Mouse (Mus musculus): ENCODE results near the gene Vegfd. TPM values are rescaled to one million over a fixed set of nuclear protein-coding genes. Genes with fewer than 3 reads are reported as not detected.

The Vegfd gene
- polyA plus RNA-seq (2015; fragmentation: Nextera tagmentation; extraction: Ambion mirVana): 0.25 and 0.30 TPM in 2 replicates

DNA sequence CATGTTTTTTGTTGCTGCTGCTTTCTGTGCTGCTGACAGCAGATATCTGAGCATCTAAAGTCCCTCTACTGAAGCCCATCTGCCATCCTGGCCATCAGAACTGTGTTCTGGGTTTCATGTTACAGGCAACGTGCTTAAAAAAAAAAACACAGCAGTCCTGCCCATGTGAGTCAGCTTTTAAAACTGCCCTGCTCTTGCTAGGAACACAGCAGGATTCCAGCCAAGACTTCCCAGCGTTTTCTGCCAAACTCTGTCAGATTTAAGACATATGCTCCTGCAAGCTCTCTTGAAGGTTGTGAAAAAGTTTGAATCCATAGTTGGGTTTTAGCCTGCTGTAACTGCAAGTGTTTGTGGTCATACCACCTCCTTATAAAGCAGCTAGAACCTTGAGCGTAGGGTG is at the start of gene Vegfd:
TSS of gene Vegfd (plus strand) at position 298 of the 400 bp plus-strand sequence.
- Histone ChIP-seq H3K27me3 (ENCODE audit: control insufficient read depth, insufficient read depth, low read depth, low read length) (no peaks in the 10 kb centered on the region), H3K4me3 (ENCODE audit: low read depth, low read length) (no peak within 1 kb of the TSS), H3K36me3 (ENCODE audit: control insufficient read depth, insufficient read depth, low read length) (no peaks in the 10 kb centered on the region), H3K4me1 (ENCODE audit: control insufficient read depth, insufficient read depth, low read length) (no peaks in the 10 kb centered on the region), H3K9ac (ENCODE audit: low read depth, low read length) (no peak within 1 kb of the TSS), H3K9me3 (replicated peaks; ENCODE audit: control insufficient read depth, low read length, poor library complexity, severe bottlenecking) (no peaks in the 10 kb centered on the region), H3K4me2 (ENCODE audit: low read length) (no peak within 1 kb of the TSS), H3K27ac (ENCODE audit: low read length) (no peak within 1 kb of the TSS)
- no peak for ATAC-seq
- WGBS: 34% methylated on average over 3 of the region's 3 CpGs

DNA sequence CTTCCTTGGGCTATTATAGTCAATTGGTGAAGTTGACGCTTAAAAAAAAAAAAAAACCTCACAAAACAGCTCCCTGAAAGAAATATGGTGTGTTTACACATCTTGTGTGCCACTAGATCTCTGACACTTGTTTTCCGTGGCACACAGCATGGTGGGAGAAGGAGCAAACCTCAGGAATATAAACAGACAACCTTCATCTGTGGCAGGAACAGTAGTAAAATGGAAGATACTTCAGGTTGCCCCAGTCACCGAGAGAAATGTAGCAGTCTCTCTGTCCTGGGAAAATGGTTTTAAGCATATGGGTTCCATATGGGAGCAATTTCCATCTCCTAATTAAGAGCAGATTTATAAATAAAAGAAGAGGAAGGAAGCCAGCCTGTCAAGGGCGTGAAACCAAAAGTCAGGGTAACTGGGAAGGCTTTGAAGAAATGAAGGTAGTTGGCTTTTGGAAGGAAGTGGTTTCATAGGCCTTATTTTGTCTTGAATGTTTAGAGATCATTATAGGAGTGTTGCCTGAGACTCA is 49.7 kb upstream of the Vegfd start:
- Histone ChIP-seq H3K27ac (ENCODE audit: low read length) (no peak overlapping the region), H3K9me3 (replicated peaks; ENCODE audit: control insufficient read depth, low read length, poor library complexity, severe bottlenecking) (no peaks in the 10 kb centered on the region), H3K4me3 (ENCODE audit: low read depth, low read length) (no peak overlapping the region), H3K27me3 (ENCODE audit: control insufficient read depth, insufficient read depth, low read depth, low read length) (no peaks in the 10 kb centered on the region), H3K4me2 (ENCODE audit: low read length) (no peak overlapping the region), H3K4me1 (ENCODE audit: control insufficient read depth, insufficient read depth, low read length) (no peaks in the 10 kb centered on the region), H3K36me3 (ENCODE audit: control insufficient read depth, insufficient read depth, low read length) (no peaks in the 10 kb centered on the region), H3K9ac (ENCODE audit: low read depth, low read length) (no peak overlapping the region)
- no peak for ATAC-seq
- WGBS: 79% methylated on average over 4 of the region's 4 CpGs

DNA sequence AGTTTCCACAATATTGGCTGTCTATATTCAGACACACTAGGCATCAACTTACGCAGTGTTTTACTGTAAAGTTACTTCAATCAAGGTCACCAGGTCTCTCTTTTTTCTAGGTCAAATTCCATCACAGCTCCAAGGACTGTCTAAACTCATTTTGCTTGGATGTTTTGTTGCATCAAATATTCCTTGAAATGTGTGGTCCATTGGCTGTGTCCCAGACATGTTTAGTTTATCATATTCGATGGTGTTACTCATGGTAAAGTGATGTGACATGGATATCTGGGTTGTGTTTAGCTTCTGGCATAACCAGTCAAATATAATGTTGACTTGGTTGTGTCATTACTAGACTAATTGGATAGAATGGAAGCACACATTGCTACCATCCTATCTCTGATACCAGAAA is 42.8 kb upstream of the Vegfd start:
- Histone ChIP-seq H3K4me2 (ENCODE audit: low read length) (no peak overlapping the region), H3K27me3 (ENCODE audit: control insufficient read depth, insufficient read depth, low read depth, low read length) (no peaks in the 10 kb centered on the region), H3K9me3 (replicated peaks; ENCODE audit: control insufficient read depth, low read length, poor library complexity, severe bottlenecking) (no peaks in the 10 kb centered on the region), H3K4me3 (ENCODE audit: low read depth, low read length) (no peak overlapping the region), H3K27ac (ENCODE audit: low read length) (no peak overlapping the region), H3K4me1 (ENCODE audit: control insufficient read depth, insufficient read depth, low read length) (no peaks in the 10 kb centered on the region), H3K9ac (ENCODE audit: low read depth, low read length) (no peak overlapping the region), H3K36me3 (ENCODE audit: control insufficient read depth, insufficient read depth, low read length) (no peaks in the 10 kb centered on the region)
- WGBS: 91% methylated on average over 2 of the region's 2 CpGs
- no peak for ATAC-seq

DNA sequence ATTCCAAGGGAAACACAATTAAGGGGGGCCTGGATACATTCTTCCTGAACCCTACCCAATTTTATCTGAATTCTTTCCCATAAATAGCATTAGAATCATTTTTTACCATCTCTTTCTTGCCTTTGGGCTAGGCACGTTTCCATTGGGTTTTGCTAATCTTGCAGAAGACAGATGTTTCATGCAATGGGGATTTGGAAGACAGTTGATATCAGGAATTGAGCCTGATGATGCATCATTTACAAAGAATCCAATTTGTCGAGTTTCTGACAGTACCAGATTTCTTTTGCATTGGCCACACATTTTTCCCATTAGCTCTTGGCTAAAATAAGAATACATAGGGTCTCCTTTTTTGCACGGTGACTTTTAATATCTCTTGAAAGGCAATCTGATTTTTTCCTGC is 42.4 kb upstream of the Vegfd start:
- Histone ChIP-seq H3K4me2 (ENCODE audit: low read length) (no peak overlapping the region), H3K27me3 (ENCODE audit: control insufficient read depth, insufficient read depth, low read depth, low read length) (no peaks in the 10 kb centered on the region), H3K4me1 (ENCODE audit: control insufficient read depth, insufficient read depth, low read length) (no peaks in the 10 kb centered on the region), H3K36me3 (ENCODE audit: control insufficient read depth, insufficient read depth, low read length) (no peaks in the 10 kb centered on the region), H3K9ac (ENCODE audit: low read depth, low read length) (no peak overlapping the region), H3K9me3 (replicated peaks; ENCODE audit: control insufficient read depth, low read length, poor library complexity, severe bottlenecking) (no peaks in the 10 kb centered on the region), H3K4me3 (ENCODE audit: low read depth, low read length) (no peak overlapping the region), H3K27ac (ENCODE audit: low read length) (no peak overlapping the region)
- 84% methylated on average over 3 of the region's 3 CpGs for whole genome bisulfite sequencing
- ATAC-seq: no peak

DNA sequence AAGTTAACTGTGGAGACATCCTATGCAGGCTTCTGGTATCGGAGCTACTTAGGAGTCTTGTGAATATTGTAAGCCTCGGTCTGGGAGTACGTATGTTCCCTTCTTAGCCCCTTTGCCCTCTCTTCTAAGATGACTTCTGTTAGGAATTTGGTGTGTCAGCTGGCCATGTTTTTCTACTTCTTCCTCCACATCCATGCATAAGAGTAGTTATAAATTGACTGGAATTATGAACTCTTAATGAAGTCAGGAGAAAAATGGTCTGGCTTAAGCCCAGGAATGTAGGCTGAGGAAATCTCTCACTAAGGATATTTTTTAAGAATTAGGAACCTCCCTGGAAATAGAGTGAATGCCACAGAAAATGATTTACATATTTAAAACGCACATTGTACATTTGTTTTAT is 34.6 kb upstream of the Vegfd start:
- Histone ChIP-seq H3K4me3 (ENCODE audit: low read depth, low read length) (no peak overlapping the region), H3K4me2 (ENCODE audit: low read length) (no peak overlapping the region), H3K9me3 (replicated peaks; ENCODE audit: control insufficient read depth, low read length, poor library complexity, severe bottlenecking) (no peaks in the 10 kb centered on the region), H3K36me3 (ENCODE audit: control insufficient read depth, insufficient read depth, low read length) (no peaks in the 10 kb centered on the region), H3K27ac (ENCODE audit: low read length) (no peak overlapping the region), H3K27me3 (ENCODE audit: control insufficient read depth, insufficient read depth, low read depth, low read length) (no peaks in the 10 kb centered on the region), H3K9ac (ENCODE audit: low read depth, low read length) (no peak overlapping the region), H3K4me1 (ENCODE audit: control insufficient read depth, insufficient read depth, low read length) (no peaks in the 10 kb centered on the region)
- 87% methylated on average over 4 of the region's 4 CpGs for WGBS
- no peak for ATAC-seq

DNA sequence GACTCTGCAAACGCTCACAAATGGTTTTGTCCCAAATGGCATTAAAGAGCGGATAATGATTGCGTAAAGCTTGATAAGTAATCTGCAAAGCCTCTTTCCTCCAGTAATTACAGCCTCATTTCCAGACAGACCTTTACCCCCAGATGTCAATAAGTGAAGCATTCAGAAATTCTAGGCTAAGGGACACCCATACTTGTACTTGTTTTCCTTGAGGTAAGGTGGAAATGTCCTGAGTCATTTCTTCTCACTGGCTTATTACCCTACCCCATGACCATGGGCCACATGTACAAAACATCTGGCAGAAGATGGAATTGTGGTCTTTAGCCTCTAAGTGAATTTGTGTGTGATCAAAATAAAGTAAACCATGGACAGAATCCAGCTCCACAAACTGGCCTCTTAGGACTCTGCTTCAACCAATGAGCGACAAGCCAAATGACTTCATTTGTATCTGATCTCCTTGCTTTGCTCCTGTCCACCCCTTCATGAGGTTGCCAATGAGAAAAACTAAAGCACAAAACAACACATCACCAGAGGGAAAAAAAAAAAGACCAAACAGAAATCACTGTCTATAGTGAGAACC is 27.7 kb upstream of the Vegfd start:
- H3K36me3 ChIP-seq (ENCODE audit: control insufficient read depth, insufficient read depth, low read length): no peaks in the 10 kb centered on the region

DNA sequence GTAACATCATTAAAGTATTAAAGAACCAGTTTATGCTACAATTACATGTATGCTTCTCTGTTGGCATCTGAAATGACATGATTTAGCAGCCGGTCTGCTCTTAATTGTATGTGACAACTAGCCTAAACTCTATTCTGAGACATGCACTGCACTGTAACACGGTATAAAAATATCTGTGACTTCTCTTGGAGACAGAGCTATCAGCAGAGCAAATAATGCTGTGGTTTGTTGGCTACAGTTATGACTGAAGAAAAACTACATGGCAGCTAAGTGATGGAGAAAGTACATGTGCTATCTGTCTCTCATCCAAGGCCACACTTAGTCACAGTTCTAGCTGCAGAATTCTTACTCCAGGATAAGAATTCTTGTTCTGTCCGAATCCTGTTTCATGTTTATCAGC is 24.2 kb upstream of the Vegfd start:
- no peaks in the 10 kb centered on the region for H3K36me3 ChIP-seq (ENCODE audit: control insufficient read depth, insufficient read depth, low read length)
- no peak for ATAC-seq
- H3K4me2 ChIP-seq (ENCODE audit: low read length): no peak overlapping the region
- 84% methylated on average over 3 of the region's 3 CpGs for WGBS
- no peak overlapping the region for H3K4me3 ChIP-seq (ENCODE audit: low read depth, low read length)
- H3K27ac ChIP-seq (ENCODE audit: low read length): no peak overlapping the region
- H3K4me1 ChIP-seq (ENCODE audit: control insufficient read depth, insufficient read depth, low read length): no peaks in the 10 kb centered on the region
- H3K27me3 ChIP-seq (ENCODE audit: control insufficient read depth, insufficient read depth, low read depth, low read length): no peaks in the 10 kb centered on the region
- H3K9me3 ChIP-seq (replicated peaks; ENCODE audit: control insufficient read depth, low read length, poor library complexity, severe bottlenecking): no peaks in the 10 kb centered on the region
- H3K9ac ChIP-seq (ENCODE audit: low read depth, low read length): no peak overlapping the region

More for the DNA sequence above, 27.7 kb upstream of the Vegfd start:
- H3K9ac ChIP-seq (ENCODE audit: low read depth, low read length): no peak overlapping the region
- no peak overlapping the region for H3K4me3 ChIP-seq (ENCODE audit: low read depth, low read length)
- WGBS: 93% methylated on average over 4 of the region's 4 CpGs
- H3K4me1 ChIP-seq (ENCODE audit: control insufficient read depth, insufficient read depth, low read length): no peaks in the 10 kb centered on the region
- no peak overlapping the region for H3K4me2 ChIP-seq (ENCODE audit: low read length)
- H3K27me3 ChIP-seq (ENCODE audit: control insufficient read depth, insufficient read depth, low read depth, low read length): no peaks in the 10 kb centered on the region
- H3K9me3 ChIP-seq (replicated peaks; ENCODE audit: control insufficient read depth, low read length, poor library complexity, severe bottlenecking): no peaks in the 10 kb centered on the region
- H3K27ac ChIP-seq (ENCODE audit: low read length): no peak overlapping the region
- no peak for ATAC-seq

DNA sequence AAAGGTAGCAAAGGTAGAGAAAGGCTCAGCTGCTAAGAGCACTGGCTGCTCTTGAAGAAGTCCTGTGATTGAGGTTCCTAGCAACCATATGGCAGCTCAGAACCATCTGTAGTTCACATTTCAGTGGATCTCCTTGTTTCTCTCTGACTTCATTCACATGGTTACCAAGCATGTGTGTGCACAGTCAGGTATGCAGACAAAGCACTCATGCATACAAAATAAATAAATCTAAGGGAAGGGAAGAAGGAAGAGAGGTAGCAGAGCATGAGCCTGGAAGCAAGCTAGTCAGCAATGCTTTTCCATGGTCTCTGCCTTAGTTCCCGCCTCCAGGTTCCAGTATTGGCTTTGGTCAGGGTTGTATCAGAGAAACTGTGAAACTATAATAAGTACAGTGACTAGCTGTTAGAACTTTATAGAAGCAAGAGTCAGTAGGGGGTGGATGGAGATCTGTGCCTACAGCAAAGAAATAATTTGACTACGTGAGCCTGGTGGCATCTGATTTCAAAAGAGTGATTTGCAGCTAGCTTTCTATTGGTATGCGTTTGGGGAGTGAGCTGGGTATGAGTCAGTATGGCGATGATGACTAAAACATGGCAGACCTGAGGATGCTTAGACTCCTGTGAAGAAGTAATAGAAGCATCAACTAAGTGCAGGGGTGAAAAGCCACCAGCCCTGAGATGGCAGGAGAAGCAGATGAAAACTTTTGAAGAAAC is 7.9 kb upstream of the Vegfd start:
- 84% methylated on average over 4 of the region's 4 CpGs for WGBS
- H3K4me3 ChIP-seq (ENCODE audit: low read depth, low read length): no peak overlapping the region
- H3K4me2 ChIP-seq (ENCODE audit: low read length): no peak overlapping the region
- no peaks in the 10 kb centered on the region for H3K27me3 ChIP-seq (ENCODE audit: control insufficient read depth, insufficient read depth, low read depth, low read length)
- no peak overlapping the region for H3K27ac ChIP-seq (ENCODE audit: low read length)
- no peak overlapping the region for H3K9ac ChIP-seq (ENCODE audit: low read depth, low read length)
- no peaks in the 10 kb centered on the region for H3K36me3 ChIP-seq (ENCODE audit: control insufficient read depth, insufficient read depth, low read length)
- no peaks in the 10 kb centered on the region for H3K9me3 ChIP-seq (replicated peaks; ENCODE audit: control insufficient read depth, low read length, poor library complexity, severe bottlenecking)
- no peak for ATAC-seq
- H3K4me1 ChIP-seq (ENCODE audit: control insufficient read depth, insufficient read depth, low read length): no peaks in the 10 kb centered on the region

DNA sequence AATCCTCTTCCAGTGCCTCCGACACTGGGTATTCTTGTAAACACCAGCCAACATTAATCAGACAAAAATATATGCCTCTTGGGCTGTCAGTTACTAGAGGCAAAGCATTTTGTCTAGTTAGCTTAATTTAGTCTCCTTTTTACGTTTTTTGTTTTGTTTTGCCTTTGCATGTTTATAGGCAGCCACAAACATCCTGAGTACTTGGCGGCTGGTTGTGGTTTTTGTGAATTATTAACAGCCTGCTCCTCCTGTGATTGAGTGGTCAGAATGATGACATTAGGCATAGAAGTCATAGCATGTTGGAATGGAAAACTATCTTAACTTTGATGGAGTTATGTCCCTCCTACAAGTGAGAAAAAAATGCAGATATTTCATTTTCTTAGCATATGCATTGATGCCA is 2.6 kb upstream of the Vegfd start:
- H3K9ac ChIP-seq (ENCODE audit: low read depth, low read length): no peak overlapping the region
- no peak overlapping the region for H3K27ac ChIP-seq (ENCODE audit: low read length)
- WGBS: 86% methylated on average over 3 of the region's 3 CpGs
- no peak overlapping the region for H3K4me2 ChIP-seq (ENCODE audit: low read length)
- ATAC-seq: no peak
- H3K36me3 ChIP-seq (ENCODE audit: control insufficient read depth, insufficient read depth, low read length): no peaks in the 10 kb centered on the region
- no peaks in the 10 kb centered on the region for H3K9me3 ChIP-seq (replicated peaks; ENCODE audit: control insufficient read depth, low read length, poor library complexity, severe bottlenecking)
- H3K27me3 ChIP-seq (ENCODE audit: control insufficient read depth, insufficient read depth, low read depth, low read length): no peaks in the 10 kb centered on the region
- no peaks in the 10 kb centered on the region for H3K4me1 ChIP-seq (ENCODE audit: control insufficient read depth, insufficient read depth, low read length)
- H3K4me3 ChIP-seq (ENCODE audit: low read depth, low read length): no peak overlapping the region
